Comparison of ENCODE assay signal across 17 mouse cellular contexts in genomic region chr12:75061731-75062130, GRCm38 (mm10).
DNase-seq lines count a peak whose midpoint lies in the region; ATAC-seq lines count a peak whose summit lies in the region.
"Had no signal": no experiment of that assay in that cellular context is flagged by ENCODE, and none has a peak within 500 bp of the region (broad histone marks: within the 10 kb centered on the region; RNA-seq: fewer than 3 reads in every experiment).

No protein-coding gene starts in this region.

- H3K4me1 ChIP-seq in hindbrain, embryonic 15.5 days (replicated peaks): peaks cover 5% of the 10 kb centered on the region; the same call in 1 of the 2 replicates
- no peaks in the 10 kb centered on the region; the same call in 1 of the 2 replicates for H3K4me1 ChIP-seq in hindbrain, embryonic 12.5 days

- H3K4me3 ChIP-seq in hindbrain, embryonic 15.5 days: no peak overlapping the region
- H3K4me3 ChIP-seq in hindbrain, embryonic 12.5 days: no peak overlapping the region

- no peaks in the 10 kb centered on the region for H3K9me3 ChIP-seq in hindbrain, embryonic 15.5 days
- H3K9me3 ChIP-seq in hindbrain, embryonic 12.5 days (replicated peaks): no peaks in the 10 kb centered on the region
- H3K9me3 ChIP-seq: G1E had no signal

- DNase-seq in embryo, embryonic 10.5 days (ENCODE audit: low spot score): peak; percentile 6
- no peak for DNase-seq in embryo, embryonic 10 days (ENCODE audit: low spot score)
- peak; percentile 42 for DNase-seq in retina, embryonic 14.5 days (ENCODE audit: low spot score)
- DNase-seq in retina, postnatal 1 day: no peak
- DNase-seq in skeletal muscle tissue, adult 2 months (ENCODE audit: low read depth, low spot score): peak; percentile 7
- DNase-seq in gastrocnemius, postnatal 4 days (ENCODE audit: low spot score in 2 of 2): no peak
- DNase-seq: gastrocnemius, postnatal 14 days; kidney, postnatal 14 days; layer of hippocampus, adult 9-11 months; lung, postnatal 14 days; thymus, adult 18-20 months had no signal

- no peak for ATAC-seq in hindbrain, embryonic 15.5 days (ENCODE audit: low FRiP score, low read depth)
- ATAC-seq in hindbrain, embryonic 12.5 days (ENCODE audit: low FRiP score): no peak
- ATAC-seq: intestine, embryonic 16.5 days had no signal

- 0 out of 2 replicates have a peak overlapping the region, but pooled peaks have one; percentile 1 for H3K27ac ChIP-seq in hindbrain, embryonic 15.5 days (replicated peaks)
- no peak overlapping the region for H3K27ac ChIP-seq in hindbrain, embryonic 12.5 days

- no peaks in the 10 kb centered on the region for H3K36me3 ChIP-seq in hindbrain, embryonic 15.5 days
- no peaks in the 10 kb centered on the region for H3K36me3 ChIP-seq in hindbrain, embryonic 12.5 days
- H3K36me3 ChIP-seq: G1E had no signal

- no peak overlapping the region for H3K4me2 ChIP-seq in hindbrain, embryonic 15.5 days
- no peak overlapping the region for H3K4me2 ChIP-seq in hindbrain, embryonic 12.5 days (replicated peaks)
- H3K4me2 ChIP-seq: liver, embryonic 11.5 days; midbrain, embryonic 11.5 days had no signal

- no peaks in the 10 kb centered on the region for H3K27me3 ChIP-seq in hindbrain, embryonic 15.5 days
- no peaks in the 10 kb centered on the region for H3K27me3 ChIP-seq in hindbrain, embryonic 12.5 days

- WGBS in hindbrain, embryonic 15.5 days: 39% methylated on average over 4 of the region's 4 CpGs
- WGBS in hindbrain, embryonic 12.5 days: 55% methylated on average over 4 of the region's 4 CpGs

- H3K9ac ChIP-seq in hindbrain, embryonic 15.5 days: no peak overlapping the region
- no peak overlapping the region for H3K9ac ChIP-seq in hindbrain, embryonic 12.5 days

Comparison
In these comparisons a context has a peak if more than half of its experiments do, and no peak if none do; other contexts are left out.
1. DNase-seq: peak in embryo, embryonic 10.5 days (single experiment), retina, embryonic 14.5 days (single experiment) and skeletal muscle tissue, adult 2 months (single experiment); none in embryo, embryonic 10 days (single experiment), retina, postnatal 1 day (single experiment) and gastrocnemius, postnatal 4 days (0 of 2).